Mouse (Mus musculus): ENCODE results near the gene Man1c1.

DNA sequence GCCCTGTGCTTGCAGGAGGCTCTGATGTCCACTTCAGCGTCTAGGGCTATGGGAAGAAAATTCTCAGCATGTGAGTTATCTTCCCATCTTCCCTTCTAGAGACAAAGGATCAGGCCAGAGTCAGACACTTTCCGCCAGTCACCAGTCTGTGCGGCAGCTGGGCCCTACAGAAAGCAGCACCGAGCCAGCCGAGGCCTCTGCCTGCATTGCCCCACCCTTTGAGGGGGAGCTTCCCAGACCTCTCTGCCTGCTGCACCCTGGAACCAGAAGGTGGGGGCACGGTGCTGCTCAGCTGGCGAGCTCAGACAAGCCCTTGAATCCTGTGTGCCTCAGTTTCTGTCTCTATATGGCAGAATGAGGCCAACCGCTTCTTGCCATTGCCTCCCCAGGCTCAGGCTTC is 122.7 kb downstream of the Man1c1 start:
- TF ChIP-seq POLR2A (IDR thresholded peaks at IDR 0.05; ENCODE audit: low read depth, low read length) (no peak), CTCF (IDR thresholded peaks at IDR 0.05; ENCODE audit: borderline replicate concordance, insufficient read depth, low read length) (no peak)
